Mouse (Mus musculus): ENCODE measurements around the gene Hand1. TPM values are rescaled to one million over a fixed set of nuclear protein-coding genes. Genes with fewer than 3 reads are reported as not detected.

Gene Hand1
- polyA plus RNA-seq, 2 experiments = 1.6 to 2.2 TPM

DNA sequence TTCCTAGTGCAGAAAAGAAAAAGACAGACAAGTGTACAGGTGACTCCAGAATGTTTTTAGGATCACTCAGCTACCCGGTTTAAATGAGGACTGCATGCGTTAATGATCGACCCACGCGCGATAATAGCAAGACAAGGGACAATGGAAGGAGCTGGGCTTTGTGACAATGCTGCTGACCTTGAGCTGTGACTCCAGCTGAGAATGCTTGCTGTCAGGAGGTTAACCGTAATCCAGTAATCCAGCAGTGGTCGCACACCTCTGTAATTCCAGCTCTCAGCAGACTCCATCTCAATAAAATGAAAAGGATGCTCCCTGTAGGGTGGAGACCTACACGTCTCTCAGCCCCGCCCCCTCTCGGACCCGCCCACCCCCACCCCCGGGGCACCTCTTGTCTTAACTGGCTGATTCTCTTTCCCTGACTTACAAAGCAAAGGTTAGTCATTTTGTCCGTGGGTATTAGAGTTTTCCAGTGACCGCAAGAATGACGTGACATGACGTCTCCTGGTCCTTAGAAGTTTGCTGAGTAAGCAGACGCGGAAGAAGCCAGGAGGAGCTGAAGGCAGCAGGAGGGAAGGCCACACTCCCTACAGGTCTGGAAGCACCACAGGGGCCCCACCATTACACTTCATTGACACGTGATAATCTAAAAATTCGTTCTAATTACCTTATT lies 41.6 kb downstream of the Hand1 start:
- H3K36me3 ChIP-seq (ENCODE audit: control insufficient read depth, insufficient read depth, low read length) = no peaks in the 10 kb centered on the region
- DNase-seq (ENCODE audit: low spot score) = no peak
- H3K27ac ChIP-seq (replicated peaks; ENCODE audit: low read depth, low read length) = no peak overlapping the region
- no peaks in the 10 kb centered on the region for H3K27me3 ChIP-seq (ENCODE audit: control insufficient read depth, insufficient read depth, low read length)
- H3K4me1 ChIP-seq (ENCODE audit: control insufficient read depth, insufficient read depth, low read length) = peaks cover 8% of the 10 kb centered on the region
- 33% methylated on average over 21 of the region's 21 CpGs for WGBS
- no peak overlapping the region for H3K9ac ChIP-seq (ENCODE audit: low read depth, low read length, severe bottlenecking)
- no peak for ATAC-seq (ENCODE audit: low FRiP score, low read depth)
- no peak overlapping the region for H3K4me3 ChIP-seq (replicated peaks; ENCODE audit: low read length)
- TF ChIP-seq POLR2A (IDR thresholded peaks at IDR 0.05; ENCODE audit: borderline replicate concordance, extremely low read depth, insufficient read depth, insufficient read length) = no peak
- H3K9me3 ChIP-seq (ENCODE audit: control insufficient read depth, low read length) = no peaks in the 10 kb centered on the region
- H3K4me2 ChIP-seq (replicated peaks; ENCODE audit: low read depth, low read length, severe bottlenecking) = 0 out of 2 replicates have a peak overlapping the region, but pooled peaks have one; percentile 13

GRCm38 (mm10) chr11:57787913-57788312 lies 44.7 kb downstream of the Hand1 start:
- ATAC-seq (ENCODE audit: low FRiP score, low read depth) (no peak), DNase-seq (ENCODE audit: low spot score) (no peak)
- H3K9ac ChIP-seq (ENCODE audit: low read depth, low read length, severe bottlenecking) = no peak overlapping the region
- H3K36me3 ChIP-seq (ENCODE audit: control insufficient read depth, insufficient read depth, low read length) = peaks cover 12% of the 10 kb centered on the region
- no peak overlapping the region for H3K27ac ChIP-seq (replicated peaks; ENCODE audit: low read depth, low read length)
- H3K4me2 ChIP-seq (replicated peaks; ENCODE audit: low read depth, low read length, severe bottlenecking) = no peak overlapping the region
- H3K4me1 ChIP-seq (ENCODE audit: control insufficient read depth, insufficient read depth, low read length) = peaks cover 6% of the 10 kb centered on the region
- H3K9me3 ChIP-seq (ENCODE audit: control insufficient read depth, low read length) = no peaks in the 10 kb centered on the region
- H3K4me3 ChIP-seq (replicated peaks; ENCODE audit: low read length) = no peak overlapping the region
- H3K27me3 ChIP-seq (ENCODE audit: control insufficient read depth, insufficient read depth, low read length) = no peaks in the 10 kb centered on the region
- 36% methylated on average over 3 of the region's 3 CpGs for WGBS
- TF ChIP-seq POLR2A (IDR thresholded peaks at IDR 0.05; ENCODE audit: borderline replicate concordance, extremely low read depth, insufficient read depth, insufficient read length) = no peak

GRCm38 (mm10) chr11:57786616-57787418 lies 45.8 kb downstream of the Hand1 start:
- peak overlapping the region; percentile 36 for H3K9ac ChIP-seq (ENCODE audit: low read depth, low read length, severe bottlenecking)
- WGBS = 51% methylated on average over 18 of the region's 18 CpGs
- H3K36me3 ChIP-seq (ENCODE audit: control insufficient read depth, insufficient read depth, low read length) = peaks cover 16% of the 10 kb centered on the region
- no peaks in the 10 kb centered on the region for H3K9me3 ChIP-seq (ENCODE audit: control insufficient read depth, low read length)
- H3K27me3 ChIP-seq (ENCODE audit: control insufficient read depth, insufficient read depth, low read length) = no peaks in the 10 kb centered on the region
- peak; percentile 46 for DNase-seq (ENCODE audit: low spot score)
- peak overlapping the region; percentile 55 for H3K27ac ChIP-seq (replicated peaks; ENCODE audit: low read depth, low read length)
- no peak for TF ChIP-seq POLR2A (IDR thresholded peaks at IDR 0.05; ENCODE audit: borderline replicate concordance, extremely low read depth, insufficient read depth, insufficient read length)
- H3K4me2 ChIP-seq (replicated peaks; ENCODE audit: low read depth, low read length, severe bottlenecking) = no peak overlapping the region
- no peak overlapping the region for H3K4me3 ChIP-seq (replicated peaks; ENCODE audit: low read length)
- H3K4me1 ChIP-seq (ENCODE audit: control insufficient read depth, insufficient read depth, low read length) = peaks cover 6% of the 10 kb centered on the region
- peak; percentile 39 for ATAC-seq (ENCODE audit: low FRiP score, low read depth)

GRCm38 (mm10) chr11:57779824-57780223 lies 52.8 kb downstream of the Hand1 start:
- H3K27ac ChIP-seq (replicated peaks; ENCODE audit: low read depth, low read length) = no peak overlapping the region
- ATAC-seq (ENCODE audit: low FRiP score, low read depth) (no peak), DNase-seq (ENCODE audit: low spot score) (no peak)
- H3K4me1 ChIP-seq (ENCODE audit: control insufficient read depth, insufficient read depth, low read length) = peaks cover 3% of the 10 kb centered on the region
- H3K4me2 ChIP-seq (replicated peaks; ENCODE audit: low read depth, low read length, severe bottlenecking) = no peak overlapping the region
- H3K36me3 ChIP-seq (ENCODE audit: control insufficient read depth, insufficient read depth, low read length) = peaks cover 22% of the 10 kb centered on the region
- TF ChIP-seq POLR2A (IDR thresholded peaks at IDR 0.05; ENCODE audit: borderline replicate concordance, extremely low read depth, insufficient read depth, insufficient read length) = no peak
- H3K9ac ChIP-seq (ENCODE audit: low read depth, low read length, severe bottlenecking) = no peak overlapping the region
- H3K9me3 ChIP-seq (ENCODE audit: control insufficient read depth, low read length) = no peaks in the 10 kb centered on the region
- no peak overlapping the region for H3K4me3 ChIP-seq (replicated peaks; ENCODE audit: low read length)
- H3K27me3 ChIP-seq (ENCODE audit: control insufficient read depth, insufficient read depth, low read length) = no peaks in the 10 kb centered on the region
- WGBS = 16% methylated on average over 14 of the region's 14 CpGs

Other genes starting within 250 kb of the Hand1 start
- 26.5 and 30.3 TPM in 2 replicates for gene Galnt10, start 187.4 kb downstream of the Hand1 start, polyA plus RNA-seq (2012; rRNA removed)
- 24.4 and 27.5 TPM in 2 replicates for gene Galnt10, start 187.4 kb downstream of the Hand1 start, polyA plus RNA-seq (2014; fragmentation: Nextera tagmentation; extraction: Ambion mirVana)
- 27.3 and 31.4 TPM in 2 replicates for gene Sap30l, start 31.2 kb downstream of the Hand1 start, polyA plus RNA-seq (2012; rRNA removed)
- gene Sap30l, start 31.2 kb downstream of the Hand1 start, polyA plus RNA-seq (2014; fragmentation: Nextera tagmentation; extraction: Ambion mirVana) = 20.7 and 21.7 TPM in 2 replicates
- gene Larp1, start 176.2 kb upstream of the Hand1 start, polyA plus RNA-seq (2012; rRNA removed) = 46.4 and 46.9 TPM in 2 replicates
- 24.7 and 26.9 TPM in 2 replicates for gene Larp1, start 176.2 kb upstream of the Hand1 start, polyA plus RNA-seq (2014; fragmentation: Nextera tagmentation; extraction: Ambion mirVana)

All from limb, embryonic 14.5 days (tissue).